Mouse (Mus musculus) G1E (cell line): ENCODE results near the gene Kctd20. TPM values are rescaled to one million over a fixed set of nuclear protein-coding genes. Genes with fewer than 3 reads are reported as not detected.

Experiments used
- ATAC-seq: 2 replicates; pipeline ENCODE4 v1.8.0; 2016; ENCODE audit warnings: mild to moderate bottlenecking; ENCODE audit not compliant: insufficient number of reproducible peaks, poor library complexity, low FRiP score, severe bottlenecking; ENCODE audit errors: extremely low read depth
- DNase-seq: peaks from one replicate; pipeline ENCODE4 v3.0.0; 2012; ENCODE audit warnings: low spot score
- H3K27me3 ChIP-seq: 2 replicates; pipeline ENCODE4 v1.6.1; 2012; ENCODE audit warnings: mild to moderate bottlenecking, low read length, inconsistent platforms; ENCODE audit not compliant: insufficient read depth
- H3K36me3 ChIP-seq: replicated peaks from 2 replicates; pipeline ENCODE3; 2012; ENCODE audit warnings: mild to moderate bottlenecking, inconsistent platforms
- H3K4me1 ChIP-seq: 2 replicates; pipeline ENCODE4 v1.6.1; 2012; ENCODE audit warnings: low read depth, low read length, inconsistent platforms, mixed read lengths; ENCODE audit not compliant: insufficient read depth
- H3K4me3 ChIP-seq: 2 replicates; pipeline ENCODE4 v1.5.1; 2012; ENCODE audit warnings: low read depth, mild to moderate bottlenecking, inconsistent platforms, low read length, moderate library complexity, mixed read lengths
- H3K9me3 ChIP-seq: replicated peaks from 2 replicates; pipeline ENCODE4 v1.6.1; 2012; ENCODE audit warnings: inconsistent platforms
- CTCF ChIP-seq: IDR thresholded peaks from 2 replicates; pipeline ENCODE4 v1.5.1; 2012; ENCODE audit warnings: low read depth, low read length, inconsistent platforms, mixed read lengths
- GATA1 ChIP-seq: IDR thresholded peaks from 2 replicates; pipeline ENCODE4 v1.6.1; 2012; ENCODE audit warnings: borderline replicate concordance, low read length, inconsistent platforms, mixed read lengths
- GATA2 ChIP-seq: IDR thresholded peaks from 2 replicates; pipeline ENCODE4 v1.6.1; 2012; ENCODE audit warnings: low read depth, low read length, inconsistent platforms, borderline replicate concordance
- POLR2AphosphoS5 ChIP-seq: IDR thresholded peaks from 2 replicates; pipeline ENCODE4 v1.6.1; 2012; ENCODE audit warnings: low read depth, low read length, inconsistent platforms; ENCODE audit not compliant: insufficient replicate concordance
- TAL1 ChIP-seq: conservative IDR thresholded peaks from 2 replicates; pipeline ENCODE4 v1.6.1; 2012; ENCODE audit warnings: low read depth, low read length, inconsistent platforms, mixed read lengths
- polyA plus RNA-seq: library from polyadenylated mRNA; stranded (reverse); fragments of >175 nt; gene quantifications from 2 replicates; pipeline ENCODE4 v1.2.3, GENCODE M21; 2012
- total RNA-seq, 2 experiments: library from RNA; stranded (forward) in 1 of 2; stranded (reverse) in 1 of 2; fragments of 200-1000 nt in 1 of 2; fragments of >200 nt in 1 of 2; fragmentation: Nextera tagmentation in 1 of 2; gene quantifications; 2 replicates each; pipeline ENCODE4 v1.2.3; 2014 to 2017

Kctd20 gene
- total and polyA plus RNA-seq, 3 experiments = 51.0 to 91.6 (median 66.3) TPM

DNA sequence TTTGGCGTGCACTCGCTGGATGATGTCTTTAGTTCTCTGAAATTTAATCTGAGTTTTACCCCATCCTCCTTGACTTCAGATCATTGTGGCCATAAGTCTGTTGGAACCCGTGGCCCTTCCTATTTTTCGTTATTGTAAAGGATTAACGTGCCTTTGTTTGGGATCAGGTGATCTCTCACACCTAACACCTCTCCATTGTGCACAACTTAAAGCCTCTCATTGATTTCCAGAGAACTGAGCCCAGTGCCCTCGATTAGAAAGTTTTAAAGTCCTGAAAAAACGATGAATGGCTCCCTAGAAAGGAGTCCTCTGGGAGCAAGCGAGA, 56.5 kb downstream of the Kctd20 start:
- no peak for TF ChIP-seq CTCF
- no peak for TF ChIP-seq TAL1
- no peak for TF ChIP-seq GATA1
- TF ChIP-seq GATA2 = no peak
- TF ChIP-seq POLR2AphosphoS5 = no peak
- peak; percentile 6 for DNase-seq
- H3K36me3 ChIP-seq = peaks cover 17% of the 10 kb centered on the region
- no peaks in the 10 kb centered on the region for H3K27me3 ChIP-seq
- H3K4me1 ChIP-seq = peaks cover 40% of the 10 kb centered on the region
- H3K4me3 ChIP-seq = peak overlapping the region; percentile 94; the same call in 1 of the 2 replicates
- H3K9me3 ChIP-seq = no peaks in the 10 kb centered on the region
- no peak for ATAC-seq

DNA sequence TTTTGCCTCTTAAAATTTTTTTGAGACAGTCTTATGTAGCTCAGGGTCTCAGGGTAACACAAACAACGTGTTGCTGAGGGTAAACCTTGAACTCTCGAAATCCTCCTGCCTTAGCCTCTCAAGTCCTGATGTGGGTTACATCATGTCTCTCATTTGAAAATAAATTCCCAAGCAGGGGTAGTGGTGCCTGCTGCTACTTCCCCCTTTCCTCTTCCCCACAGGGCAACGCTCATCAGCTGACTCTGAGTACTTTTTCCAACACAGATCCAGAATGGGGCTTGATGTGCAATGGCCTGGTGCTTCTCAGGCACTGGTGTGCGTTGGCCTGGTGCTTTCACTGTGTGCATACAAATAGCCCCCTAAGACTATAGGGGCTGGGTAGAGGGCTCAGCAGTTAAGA, 57.4 kb downstream of the Kctd20 start:
- no peak for TF ChIP-seq CTCF
- Histone ChIP-seq H3K27me3 (no peaks in the 10 kb centered on the region), H3K4me1 (peaks cover 36% of the 10 kb centered on the region), H3K4me3 (no peak overlapping the region), H3K9me3 (no peaks in the 10 kb centered on the region), H3K36me3 (peaks cover 17% of the 10 kb centered on the region)
- DNase-seq (no peak), ATAC-seq (no peak)

DNA sequence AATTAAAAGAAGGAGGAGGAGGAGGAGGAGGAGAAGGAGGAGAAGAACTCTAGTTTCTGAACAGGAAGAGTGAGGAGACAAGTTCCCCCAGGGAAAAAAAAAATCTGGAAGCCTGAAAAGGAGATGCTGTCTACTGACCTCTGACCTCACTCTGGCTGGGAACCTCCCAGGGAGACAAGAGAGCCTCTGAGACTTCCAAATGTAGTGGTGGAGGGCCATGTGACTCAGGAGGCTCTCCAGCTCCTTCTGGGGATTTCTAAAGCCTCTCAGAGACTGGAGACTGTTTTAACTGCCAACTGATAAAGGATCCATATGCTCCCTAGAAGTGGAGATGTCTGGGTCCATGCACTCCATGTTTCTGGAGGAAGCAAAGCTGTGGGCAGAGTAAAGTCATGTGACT, 62.5 kb downstream of the Kctd20 start:
- Histone ChIP-seq H3K27me3 (no peaks in the 10 kb centered on the region), H3K4me3 (no peak overlapping the region), H3K4me1 (peaks cover 15% of the 10 kb centered on the region), H3K36me3 (no peaks in the 10 kb centered on the region), H3K9me3 (no peaks in the 10 kb centered on the region)
- no peak for ATAC-seq
- no peak for DNase-seq
- no peak for TF ChIP-seq TAL1
- TF ChIP-seq CTCF = no peak
- TF ChIP-seq GATA2 = no peak
- no peak for TF ChIP-seq GATA1
- no peak for TF ChIP-seq POLR2AphosphoS5

DNA sequence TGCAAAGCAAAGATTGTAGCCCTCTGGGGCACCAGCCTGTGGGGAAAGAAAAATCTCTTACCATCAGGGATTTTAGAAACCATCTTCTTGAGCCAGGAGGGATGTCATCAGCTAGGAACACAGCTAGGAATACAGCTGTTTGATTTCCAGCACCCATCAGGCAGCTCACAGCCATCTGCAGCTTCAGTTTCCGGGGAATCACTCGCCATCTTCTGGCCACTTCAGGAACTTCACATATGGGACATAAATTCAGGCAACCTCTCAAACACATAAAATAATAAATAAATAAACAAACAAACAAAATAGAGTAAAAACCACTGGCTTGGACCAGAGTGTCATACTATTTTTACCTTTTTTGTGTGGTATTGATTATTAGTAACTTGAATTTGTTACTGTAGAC, 63.9 kb downstream of the Kctd20 start:
- H3K27me3 ChIP-seq = no peaks in the 10 kb centered on the region
- ATAC-seq = no peak

DNA sequence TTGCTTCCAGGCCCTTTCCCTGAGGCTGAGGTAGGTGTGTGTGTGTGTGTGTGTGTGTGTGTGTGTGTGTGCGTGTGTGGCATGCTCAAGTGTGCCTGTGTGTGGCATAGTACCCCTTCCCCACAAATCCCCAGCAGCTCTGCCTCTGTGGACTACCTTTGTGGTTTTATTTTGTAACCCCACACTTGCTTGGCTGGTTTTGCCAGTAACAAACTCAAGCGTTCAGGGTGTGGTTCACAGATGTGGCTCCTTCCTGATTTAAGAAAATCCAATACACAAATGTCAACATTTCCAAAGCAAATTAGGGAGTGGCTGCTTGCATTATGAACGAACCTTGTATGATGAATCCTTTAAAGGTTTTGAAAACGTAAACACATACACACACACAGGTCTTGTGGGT, 65.0 kb downstream of the Kctd20 start:
- Histone ChIP-seq H3K9me3 (no peaks in the 10 kb centered on the region), H3K4me3 (no peak overlapping the region), H3K36me3 (no peaks in the 10 kb centered on the region), H3K27me3 (no peaks in the 10 kb centered on the region), H3K4me1 (peaks cover 13% of the 10 kb centered on the region)
- TF ChIP-seq TAL1 = no peak
- no peak for TF ChIP-seq GATA2
- TF ChIP-seq GATA1 = no peak
- TF ChIP-seq CTCF = no peak
- no peak for TF ChIP-seq POLR2AphosphoS5
- DNase-seq = no peak
- no peak for ATAC-seq

More for the DNA sequence above, 63.9 kb downstream of the Kctd20 start:
- H3K4me1 ChIP-seq = peaks cover 13% of the 10 kb centered on the region
- H3K4me3 ChIP-seq = no peak overlapping the region
- no peaks in the 10 kb centered on the region for H3K9me3 ChIP-seq
- DNase-seq = no peak
- TF ChIP-seq CTCF = peak; percentile 27; the same call in 1 of the 2 replicates
- TF ChIP-seq POLR2AphosphoS5 = no peak
- no peaks in the 10 kb centered on the region for H3K36me3 ChIP-seq

DNA sequence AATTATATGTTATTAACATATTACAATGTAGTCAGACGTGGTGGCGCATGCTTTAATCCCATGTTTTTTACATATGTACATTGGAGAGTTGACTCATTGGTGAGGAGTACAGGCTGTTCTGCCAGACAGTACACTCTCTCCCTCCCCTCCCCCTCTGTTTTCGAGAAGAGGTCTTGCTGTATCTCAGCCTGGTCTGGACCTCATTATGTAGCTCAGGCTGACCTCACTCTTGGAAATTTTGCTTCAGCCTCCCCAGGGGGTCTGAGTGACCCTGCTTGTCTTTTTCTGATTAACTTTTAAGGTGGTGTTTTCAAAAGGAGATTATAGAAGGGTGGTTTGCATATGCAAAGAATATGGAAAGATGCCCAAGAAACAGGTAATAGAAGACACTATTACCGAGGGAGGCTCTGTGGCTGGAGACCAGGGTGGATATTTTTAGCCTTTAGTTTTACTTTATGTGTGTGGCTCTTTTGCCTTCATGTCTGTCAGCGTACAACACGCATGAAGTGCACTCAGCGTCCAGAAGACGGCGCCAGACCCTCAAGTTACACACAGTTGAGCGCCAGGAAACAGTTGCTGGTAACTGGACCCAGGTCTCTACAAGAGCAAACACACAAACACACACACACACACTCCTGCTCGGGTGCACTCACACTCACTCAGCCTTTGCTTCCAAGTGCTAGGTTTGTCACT, 66.7 kb downstream of the Kctd20 start:
- Histone ChIP-seq H3K27me3 (no peaks in the 10 kb centered on the region), H3K4me3 (no peak overlapping the region), H3K4me1 (peaks cover 17% of the 10 kb centered on the region), H3K9me3 (no peaks in the 10 kb centered on the region), H3K36me3 (no peaks in the 10 kb centered on the region)
- no peak for TF ChIP-seq GATA2
- peak; percentile 57 for TF ChIP-seq CTCF
- no peak for TF ChIP-seq GATA1
- TF ChIP-seq POLR2AphosphoS5 = no peak
- no peak for ATAC-seq
- DNase-seq = no peak

Other genes starting within 250 kb of the Kctd20 start
- gene AC170998.1, start 225.9 kb upstream of the Kctd20 start, total RNA-seq (2014; fragmentation: Nextera tagmentation) = 5.0 and 5.6 TPM in 2 replicates
- gene AC170998.1, start 225.9 kb upstream of the Kctd20 start, total RNA-seq (2017) = 1.3 and 2.8 TPM in 2 replicates
- gene AC170998.1, start 225.9 kb upstream of the Kctd20 start, polyA plus RNA-seq = not detected in 2 replicates
- gene Mapk13, start 182.7 kb upstream of the Kctd20 start, total RNA-seq (2014; fragmentation: Nextera tagmentation) = not detected in 2 replicates
- 0.22 TPM in 1 of 2 replicates, not detected in the other for gene Mapk13, start 182.7 kb upstream of the Kctd20 start, total RNA-seq (2017)
- not detected in 2 replicates for gene Mapk13, start 182.7 kb upstream of the Kctd20 start, polyA plus RNA-seq
- gene Brpf3, start 150.9 kb upstream of the Kctd20 start, total RNA-seq (2014; fragmentation: Nextera tagmentation) = 62.4 and 87.3 TPM in 2 replicates
- 3.4 and 5.7 TPM in 2 replicates for gene Brpf3, start 150.9 kb upstream of the Kctd20 start, total RNA-seq (2017)
- gene Brpf3, start 150.9 kb upstream of the Kctd20 start, polyA plus RNA-seq = 29.1 and 30.9 TPM in 2 replicates
- gene Pnpla1, start 93.5 kb upstream of the Kctd20 start, total RNA-seq (2014; fragmentation: Nextera tagmentation) = not detected in 2 replicates
- 0.06 TPM in 1 of 2 replicates, not detected in the other for gene Pnpla1, start 93.5 kb upstream of the Kctd20 start, total RNA-seq (2017)
- not detected in 2 replicates for gene Pnpla1, start 93.5 kb upstream of the Kctd20 start, polyA plus RNA-seq
- gene 4930539E08Rik, start 36.6 kb upstream of the Kctd20 start, total RNA-seq (2014; fragmentation: Nextera tagmentation) = not detected in 2 replicates
- gene 4930539E08Rik, start 36.6 kb upstream of the Kctd20 start, total RNA-seq (2017) = 0.11 and 0.12 TPM in 2 replicates
- not detected in 2 replicates for gene 4930539E08Rik, start 36.6 kb upstream of the Kctd20 start, polyA plus RNA-seq
- gene Pxt1, start 8.1 kb upstream of the Kctd20 start, total RNA-seq (2014; fragmentation: Nextera tagmentation) = 0.73 TPM in 1 of 2 replicates, not detected in the other
- not detected in 2 replicates for gene Pxt1, start 8.1 kb upstream of the Kctd20 start, total RNA-seq (2017)
- 0.23 and 0.29 TPM in 2 replicates for gene Pxt1, start 8.1 kb upstream of the Kctd20 start, polyA plus RNA-seq
- 206 and 234 TPM in 2 replicates for gene Stk38, start 56.0 kb downstream of the Kctd20 start, total RNA-seq (2014; fragmentation: Nextera tagmentation)
- 73.5 and 82.7 TPM in 2 replicates for gene Stk38, start 56.0 kb downstream of the Kctd20 start, total RNA-seq (2017)
- gene Stk38, start 56.0 kb downstream of the Kctd20 start, polyA plus RNA-seq = 97.6 and 107 TPM in 2 replicates
- 258 and 296 TPM in 2 replicates for gene Srsf3, start 80.7 kb downstream of the Kctd20 start, total RNA-seq (2014; fragmentation: Nextera tagmentation)
- gene Srsf3, start 80.7 kb downstream of the Kctd20 start, total RNA-seq (2017) = 658 and 771 TPM in 2 replicates
- gene Srsf3, start 80.7 kb downstream of the Kctd20 start, polyA plus RNA-seq = 37.7 and 174 TPM in 2 replicates
- gene Cdkn1a, start 139.0 kb downstream of the Kctd20 start, total RNA-seq (2014; fragmentation: Nextera tagmentation) = 224 and 234 TPM in 2 replicates
- 18.9 and 21.4 TPM in 2 replicates for gene Cdkn1a, start 139.0 kb downstream of the Kctd20 start, total RNA-seq (2017)
- 123 and 145 TPM in 2 replicates for gene Cdkn1a, start 139.0 kb downstream of the Kctd20 start, polyA plus RNA-seq
- gene Rab44, start 162.2 kb downstream of the Kctd20 start, total RNA-seq (2014; fragmentation: Nextera tagmentation) = 20.5 and 23.0 TPM in 2 replicates
- 67.8 and 72.8 TPM in 2 replicates for gene Rab44, start 162.2 kb downstream of the Kctd20 start, total RNA-seq (2017)
- gene Rab44, start 162.2 kb downstream of the Kctd20 start, polyA plus RNA-seq = 11.6 and 13.3 TPM in 2 replicates